Mouse (Mus musculus): ENCODE data around the gene Twf1.

The Twf1 gene

DNA sequence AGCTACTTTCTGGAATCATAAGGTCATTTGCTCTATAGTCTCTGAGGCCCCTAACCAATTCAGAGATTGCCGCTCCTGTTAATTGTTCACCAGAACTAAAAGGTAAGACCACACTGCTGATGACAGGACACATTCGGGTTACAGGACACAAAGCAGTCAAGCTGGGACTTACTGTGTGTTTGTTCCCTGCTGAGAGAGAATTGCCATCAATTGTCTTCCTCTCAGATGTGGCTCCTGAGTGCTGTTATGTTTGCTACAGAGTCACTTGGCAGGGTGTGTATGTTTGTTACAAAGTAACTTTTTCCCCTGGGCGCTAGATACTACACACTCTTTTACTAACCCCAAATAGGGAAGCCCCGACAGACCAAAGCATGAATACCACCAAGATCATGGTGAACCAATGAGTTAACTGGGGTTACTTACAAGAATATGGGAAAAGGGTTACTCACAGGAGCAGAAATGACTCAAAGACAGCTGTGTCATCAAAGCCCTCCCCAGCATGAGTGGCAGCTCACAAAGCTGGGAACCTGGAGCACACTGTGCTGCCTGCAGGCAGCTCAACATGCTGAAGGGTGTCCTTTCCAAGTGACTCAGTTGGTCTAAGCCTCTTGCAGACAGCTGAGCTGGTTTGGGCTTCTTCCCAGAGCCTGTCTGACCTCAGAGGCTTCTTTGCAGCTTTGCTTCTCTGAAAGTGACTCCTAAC is 15.0 kb downstream of the Twf1 start:
- DNase-seq (ENCODE audit: inconsistent age in 2 of 2, low spot score in 1 of 2) = peak; percentile 31 to 57

DNA sequence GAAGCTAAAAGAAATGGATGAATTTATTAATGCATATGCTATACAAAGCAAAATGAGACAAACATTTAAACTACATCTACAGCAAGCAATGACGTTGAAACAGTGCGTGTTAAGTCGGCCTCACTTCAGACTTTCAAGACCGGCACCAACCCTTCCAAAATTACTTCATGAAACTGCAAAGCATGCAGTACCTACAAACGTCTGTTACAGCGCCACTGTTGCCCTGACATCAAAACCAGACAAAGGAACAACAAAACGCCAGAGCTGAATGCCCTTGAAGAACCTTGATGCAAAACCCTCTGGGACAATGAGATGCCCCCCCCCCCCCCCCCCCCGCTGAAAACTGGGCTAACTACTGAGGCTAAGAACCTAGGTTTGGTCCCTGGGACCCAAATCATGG is 16.9 kb downstream of the Twf1 start:
- no peak for DNase-seq (ENCODE audit: inconsistent age in 2 of 2, low spot score in 1 of 2)

DNA sequence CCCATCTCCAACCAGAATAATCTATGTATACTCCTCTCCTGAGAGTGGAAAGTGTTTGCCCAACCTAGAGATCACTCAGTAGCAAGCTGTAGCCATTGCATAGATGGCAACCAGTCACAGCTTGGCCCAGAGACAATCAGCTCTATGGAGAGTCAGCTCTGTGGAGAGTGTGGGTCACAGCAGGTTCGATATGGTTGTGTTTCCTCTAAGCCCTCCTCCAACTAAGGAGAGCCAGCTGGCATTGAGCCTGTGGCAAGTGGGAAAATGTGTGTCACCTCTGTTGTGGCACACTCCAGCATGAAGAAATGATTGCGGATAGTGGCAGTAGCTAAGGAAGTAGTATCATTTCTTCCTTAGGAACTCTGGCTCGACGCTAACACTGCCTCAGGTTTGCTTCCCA is 18.2 kb downstream of the Twf1 start:
- no peak for DNase-seq (ENCODE audit: inconsistent age in 2 of 2, low spot score in 1 of 2)

DNA sequence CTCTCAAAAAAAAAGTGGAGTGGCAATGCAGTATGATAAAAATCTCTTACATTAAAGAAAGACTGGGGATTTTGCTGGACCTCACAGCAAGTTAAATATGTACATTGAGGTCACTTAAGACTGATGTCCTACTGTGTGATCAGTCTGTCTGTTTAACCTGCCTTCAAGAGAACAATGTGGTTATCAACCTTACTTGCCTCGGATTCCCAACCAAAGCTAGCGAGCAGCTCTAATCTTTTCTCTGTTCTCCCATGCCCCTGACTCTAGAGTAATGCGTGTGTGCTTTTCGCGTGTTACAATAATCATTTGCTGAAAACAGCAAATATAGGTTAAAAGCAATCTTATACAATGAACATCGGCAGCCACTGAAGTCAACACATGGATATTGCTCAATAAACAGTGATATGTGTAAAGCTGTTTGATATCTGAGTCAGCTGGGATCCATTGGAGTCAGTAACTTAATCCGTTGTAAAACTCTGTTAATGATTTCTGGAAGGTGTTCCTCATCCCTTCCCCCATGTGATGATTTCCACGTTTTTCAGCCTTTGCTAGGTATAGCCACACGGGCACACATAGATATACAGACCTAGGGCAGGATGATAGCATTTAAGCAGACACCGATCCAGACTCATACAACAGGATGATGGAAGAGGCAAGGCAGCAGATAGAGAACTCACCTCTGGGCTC is 21.1 kb downstream of the Twf1 start:
- no peak for DNase-seq (ENCODE audit: inconsistent age in 2 of 2, low spot score in 1 of 2)

DNA sequence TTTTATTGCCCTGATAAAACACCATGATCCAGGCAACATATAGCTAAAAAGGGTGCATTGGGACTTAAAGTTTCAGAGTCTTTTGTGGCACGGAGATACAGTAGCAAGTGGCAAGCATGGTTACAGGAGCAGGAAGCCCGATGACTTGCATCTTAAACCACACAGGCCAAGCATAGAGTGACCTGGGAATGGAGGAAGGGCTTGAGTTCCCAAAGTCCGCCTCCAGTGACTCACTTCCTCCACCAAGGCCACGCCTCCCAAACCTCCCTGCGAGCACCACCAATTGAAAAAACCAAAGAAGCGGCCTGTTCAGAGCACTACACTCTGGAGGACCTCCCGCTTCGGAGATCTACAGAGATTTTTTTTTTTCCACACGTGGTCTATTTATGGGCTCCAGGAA is 23.8 kb downstream of the Twf1 start:
- no peak for DNase-seq (ENCODE audit: inconsistent age in 2 of 2, low spot score in 1 of 2)

DNA sequence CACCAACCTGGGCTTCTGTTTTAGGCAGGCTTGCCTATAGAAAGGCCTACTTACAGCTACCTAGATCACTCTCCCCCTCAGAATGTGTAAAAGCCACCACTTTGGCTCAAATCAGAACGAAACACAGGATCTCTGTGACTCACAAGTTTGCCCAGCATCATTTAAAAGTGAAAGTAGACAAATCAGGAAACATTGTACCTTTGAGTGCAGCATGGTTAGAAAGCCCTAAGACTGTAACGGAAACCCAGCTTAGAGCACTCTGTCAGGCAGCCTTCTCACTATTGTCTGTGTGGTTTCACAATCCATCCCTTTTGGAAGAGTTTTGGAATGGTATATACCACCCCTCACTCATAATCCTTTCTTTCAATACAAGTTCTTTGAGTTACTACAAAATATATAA is 24.8 kb downstream of the Twf1 start:
- no peak for DNase-seq (ENCODE audit: inconsistent age in 2 of 2, low spot score in 1 of 2)

DNA sequence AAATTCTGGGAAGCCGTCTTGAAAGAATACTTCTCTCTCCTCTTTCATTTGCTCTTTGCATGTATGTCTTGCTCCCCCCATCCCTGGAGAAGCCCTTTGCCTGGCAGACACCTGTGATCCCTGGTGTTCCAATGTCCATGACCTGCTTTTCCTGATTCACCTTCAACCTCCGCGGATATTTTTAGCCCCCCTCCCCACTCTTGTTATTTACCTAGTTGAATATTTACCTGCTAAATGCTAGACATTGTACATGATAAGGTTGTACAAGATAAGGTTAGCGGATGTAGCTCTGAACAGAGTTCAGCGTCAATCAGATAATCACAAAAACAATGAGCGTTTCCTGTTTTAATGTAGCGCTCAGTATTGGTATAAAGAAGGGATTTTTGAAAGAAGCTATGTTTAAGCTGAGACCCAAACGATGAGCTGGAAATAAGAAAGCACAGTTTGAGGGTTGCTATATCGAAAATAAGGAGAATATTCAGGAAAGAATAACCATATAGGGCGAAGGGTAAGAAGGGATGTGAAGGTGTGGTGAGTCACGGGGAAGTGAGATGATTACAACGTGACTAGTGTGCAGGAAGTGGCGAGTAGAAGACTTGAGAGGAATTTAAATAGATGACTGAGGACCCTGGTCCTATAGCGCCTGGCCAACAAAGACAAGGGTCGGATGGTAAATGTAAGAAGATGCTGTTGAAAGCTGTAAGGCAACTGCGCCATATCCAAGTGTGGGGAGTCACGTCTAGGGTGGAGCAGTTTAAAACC is 30.6 kb downstream of the Twf1 start:
- no peak for DNase-seq (ENCODE audit: inconsistent age in 2 of 2, low spot score in 1 of 2)

DNA sequence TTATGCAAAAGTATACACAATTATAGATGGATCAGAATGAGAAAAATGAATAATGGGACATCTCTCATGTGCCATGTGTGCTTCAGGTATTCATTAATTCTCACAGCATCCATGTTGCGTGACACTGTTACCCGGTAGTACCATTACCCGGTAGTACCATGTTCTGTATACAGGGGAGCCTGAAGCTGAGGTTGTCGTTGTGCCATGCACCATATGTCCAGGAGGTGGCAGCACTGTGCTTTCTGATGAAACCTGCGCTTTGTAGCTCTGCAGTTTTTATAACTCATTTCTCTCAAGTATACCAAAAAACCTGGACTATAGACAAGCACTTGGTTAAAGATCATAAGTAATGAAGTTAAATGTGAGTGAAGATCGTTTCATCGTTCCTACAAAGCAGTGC is 32.2 kb downstream of the Twf1 start:
- peak; percentile 80 to 95 for DNase-seq (ENCODE audit: inconsistent age in 2 of 2, low spot score in 1 of 2)

DNA sequence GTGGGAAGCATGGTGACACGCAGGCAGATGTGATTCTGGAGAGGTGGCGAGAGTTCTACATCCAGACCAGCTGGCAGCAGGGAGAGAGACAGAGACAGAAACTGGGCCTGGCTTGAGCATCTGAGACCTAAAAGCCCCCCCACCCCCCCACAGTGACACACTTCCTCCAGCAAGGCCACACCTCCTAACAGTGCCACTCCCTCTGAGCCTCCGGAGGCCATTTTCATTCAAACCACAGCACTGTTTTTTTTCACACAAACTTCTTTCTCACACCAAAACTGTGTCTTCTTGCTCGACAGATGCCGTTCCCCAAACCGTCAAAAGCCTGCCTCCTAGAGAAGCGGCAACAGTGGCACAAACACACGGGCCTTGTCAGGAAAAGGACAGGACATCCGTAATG is 36.2 kb downstream of the Twf1 start:
- DNase-seq (ENCODE audit: inconsistent age in 2 of 2, low spot score in 1 of 2) = no peak

DNA sequence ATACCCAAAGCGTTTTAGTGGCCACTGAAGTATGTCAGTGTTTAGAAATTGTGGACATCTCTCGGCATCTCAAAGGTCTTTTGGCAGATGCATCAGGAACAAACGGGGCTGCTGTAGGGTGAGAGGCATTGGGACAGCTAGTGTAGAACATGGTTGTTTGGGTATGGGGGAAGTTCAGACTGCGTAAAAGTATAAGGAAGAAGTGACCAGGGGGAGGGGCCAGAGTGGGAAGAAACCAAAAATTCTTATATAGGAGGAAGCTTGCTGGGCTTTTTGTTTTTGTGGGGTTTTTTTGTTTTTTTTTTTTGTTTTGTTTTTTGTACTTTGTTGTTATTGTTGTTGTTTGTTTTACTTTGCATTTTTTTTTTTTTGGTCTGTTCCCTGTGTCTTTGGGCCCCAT is 44.8 kb downstream of the Twf1 start:
- no peak for DNase-seq (ENCODE audit: inconsistent age in 2 of 2, low spot score in 1 of 2)

DNA sequence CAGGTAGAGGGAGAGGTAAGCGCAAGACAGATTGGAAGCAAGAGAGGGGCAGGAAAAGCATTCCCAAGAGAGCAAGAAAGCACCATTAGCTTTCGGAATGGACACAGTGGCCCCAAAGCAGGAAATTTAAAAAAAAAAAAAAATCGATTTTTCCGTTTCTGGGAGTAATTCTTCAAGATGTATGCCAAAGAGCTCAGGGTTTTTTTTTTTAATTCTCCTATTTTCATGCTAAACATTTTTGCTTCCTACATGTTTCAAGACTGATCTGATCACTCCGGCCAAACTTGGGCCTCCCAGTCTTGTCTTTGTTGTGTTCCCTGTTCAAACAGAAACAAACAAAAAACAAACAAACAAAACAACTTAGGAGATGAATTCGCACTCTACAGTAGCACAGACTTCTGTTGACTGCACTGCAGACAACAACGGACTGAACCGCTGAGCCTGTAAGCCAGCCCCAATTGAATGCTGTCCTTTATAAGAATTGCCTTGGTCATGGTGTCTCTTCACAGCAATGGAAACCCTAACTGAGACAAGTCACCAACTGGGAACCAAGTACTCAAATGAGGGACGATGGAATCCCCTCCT is 45.5 kb downstream of the Twf1 start:
- no peak for DNase-seq (ENCODE audit: inconsistent age in 2 of 2, low spot score in 1 of 2)

DNA sequence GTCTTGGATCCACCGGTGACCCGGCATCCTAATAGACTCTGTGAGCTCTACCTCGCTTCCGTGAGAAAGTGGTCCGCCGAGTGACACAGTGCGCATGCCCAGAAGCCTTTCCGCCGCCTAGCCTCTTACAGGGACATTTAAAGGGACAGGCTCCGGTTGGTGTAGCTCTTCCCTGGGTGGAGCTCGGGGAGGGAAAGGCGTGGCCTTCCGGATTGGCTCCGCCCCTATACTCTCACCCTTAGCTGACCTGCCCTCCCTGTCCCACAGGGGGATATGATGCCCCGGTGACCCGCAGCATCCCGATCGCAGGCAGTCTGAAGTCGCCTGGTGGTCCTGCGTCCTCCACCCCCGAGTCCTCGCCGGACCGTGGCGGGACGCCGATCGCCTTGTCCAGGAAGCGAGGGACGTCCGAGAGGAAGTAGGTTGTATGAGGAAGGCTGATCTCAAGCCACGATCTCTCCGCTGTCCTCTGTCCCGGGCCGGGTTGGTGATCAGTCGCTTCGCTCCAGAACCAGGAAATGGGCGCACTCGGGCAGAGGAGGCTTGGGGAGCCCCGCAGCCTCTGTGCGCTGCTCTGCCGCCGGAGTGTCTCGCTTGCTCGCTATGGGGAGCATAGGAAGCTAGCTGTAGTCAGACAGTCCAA is 46.2 kb downstream of the Twf1 start, which contains the start of the genes Pus7l and Irak4:
Gene Pus7l (minus strand): TSS at position 139 of the 643 bp plus-strand sequence.
Gene Irak4 (plus strand): TSS at position 235 of the 643 bp plus-strand sequence.
- DNase-seq (ENCODE audit: inconsistent age in 2 of 2, low spot score in 1 of 2) = peak; percentile 95 to 98

DNA sequence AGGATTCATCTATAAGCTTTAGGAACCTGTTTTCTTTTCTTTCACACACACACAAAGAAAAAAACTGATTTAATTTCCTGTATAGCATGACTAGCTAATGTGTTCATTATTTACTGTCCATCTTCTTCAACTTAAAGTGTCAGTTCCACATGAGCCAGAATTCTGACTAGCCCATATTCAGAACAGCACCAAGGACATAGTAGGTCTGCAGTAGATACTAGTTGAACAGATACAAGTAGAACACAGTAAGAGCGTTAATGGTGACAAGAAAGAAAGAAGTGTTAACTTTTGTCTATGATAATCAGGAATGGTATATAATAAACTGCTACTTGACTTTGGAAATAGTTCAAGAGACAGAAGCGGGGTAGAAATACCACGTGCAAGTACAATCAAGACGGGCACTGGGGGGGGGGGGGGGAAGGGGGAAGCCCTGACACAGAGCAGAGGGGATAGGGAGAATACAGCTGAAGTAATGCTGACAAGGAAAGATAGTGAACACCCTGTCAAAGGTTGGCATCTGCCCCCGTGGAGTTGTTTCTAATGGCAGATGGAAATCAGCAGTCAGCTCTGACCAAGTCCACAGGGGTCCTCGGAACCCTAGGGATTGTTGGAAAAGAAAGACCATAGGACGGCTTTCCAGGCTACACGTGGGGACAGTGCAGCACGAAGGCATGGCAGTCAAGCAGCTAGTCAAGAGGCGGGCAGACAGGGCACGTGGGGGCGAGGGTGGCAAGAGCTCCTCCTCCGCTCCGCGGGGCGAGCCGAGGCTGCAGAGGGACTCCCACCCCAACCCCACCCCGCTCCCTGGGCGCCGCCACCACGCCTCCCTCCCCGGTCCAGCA is 46.9 kb downstream of the Twf1 start:
- no peak for DNase-seq (ENCODE audit: inconsistent age in 2 of 2, low spot score in 1 of 2)

DNA sequence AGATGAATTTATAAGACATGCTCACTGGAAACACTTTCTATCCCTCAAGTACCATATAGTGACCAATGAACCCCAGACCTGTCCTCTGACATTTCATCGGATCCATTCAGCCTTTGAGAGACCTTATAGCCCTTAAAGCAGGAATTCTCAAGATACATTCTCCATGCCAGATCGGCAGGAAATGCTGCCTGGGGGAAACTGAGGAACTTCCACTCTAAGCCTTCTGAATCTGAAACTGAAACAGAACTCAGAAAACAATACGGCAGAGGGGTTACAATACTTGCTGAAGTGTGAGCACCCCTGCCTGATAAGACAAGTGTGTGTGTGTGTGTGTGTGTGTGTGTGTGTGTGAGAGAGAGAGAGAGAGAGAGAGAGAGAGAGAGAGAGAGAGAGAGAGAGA is 50.4 kb downstream of the Twf1 start:
- no peak for DNase-seq (ENCODE audit: inconsistent age in 2 of 2, low spot score in 1 of 2)

DNA sequence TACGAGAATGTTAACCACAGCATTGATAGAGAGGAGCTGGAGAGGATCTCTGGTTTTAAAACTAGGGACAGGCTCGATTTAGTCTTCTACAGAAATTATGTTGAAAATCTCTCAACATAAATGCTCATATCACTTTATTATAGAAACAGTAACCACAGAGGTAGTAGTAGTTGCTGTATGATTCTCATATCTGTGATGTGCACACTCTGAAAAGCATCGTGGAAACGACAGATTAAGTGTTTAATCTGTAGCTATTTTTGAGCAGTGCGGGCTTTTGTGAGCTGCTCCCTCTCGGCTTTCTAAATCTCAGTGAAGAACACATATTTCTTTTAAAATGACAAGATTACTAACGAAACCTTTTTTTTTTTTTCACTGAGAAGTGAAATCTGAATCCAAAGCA is 54.2 kb downstream of the Twf1 start:
- no peak for DNase-seq (ENCODE audit: inconsistent age in 2 of 2, low spot score in 1 of 2)

DNA sequence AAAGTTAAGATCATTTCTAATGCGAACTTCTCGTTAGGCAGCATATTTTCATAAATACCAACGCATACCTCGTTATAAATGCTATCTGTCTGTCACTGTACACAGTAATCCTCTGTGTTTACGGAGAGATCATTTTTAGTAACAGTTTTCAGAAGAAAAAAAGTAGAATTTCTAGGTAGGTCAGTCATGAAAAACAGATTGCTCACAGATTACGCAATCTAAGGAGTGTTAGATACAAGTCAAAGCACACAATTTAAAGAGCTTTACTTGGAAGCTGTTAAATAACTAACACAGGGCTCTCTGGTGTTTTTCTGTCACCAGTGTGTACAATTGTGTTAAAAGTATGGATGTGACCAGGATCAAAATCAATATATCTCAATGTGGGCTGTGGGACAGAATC is 56.7 kb downstream of the Twf1 start:
- no peak for DNase-seq (ENCODE audit: inconsistent age in 2 of 2, low spot score in 1 of 2)

DNA sequence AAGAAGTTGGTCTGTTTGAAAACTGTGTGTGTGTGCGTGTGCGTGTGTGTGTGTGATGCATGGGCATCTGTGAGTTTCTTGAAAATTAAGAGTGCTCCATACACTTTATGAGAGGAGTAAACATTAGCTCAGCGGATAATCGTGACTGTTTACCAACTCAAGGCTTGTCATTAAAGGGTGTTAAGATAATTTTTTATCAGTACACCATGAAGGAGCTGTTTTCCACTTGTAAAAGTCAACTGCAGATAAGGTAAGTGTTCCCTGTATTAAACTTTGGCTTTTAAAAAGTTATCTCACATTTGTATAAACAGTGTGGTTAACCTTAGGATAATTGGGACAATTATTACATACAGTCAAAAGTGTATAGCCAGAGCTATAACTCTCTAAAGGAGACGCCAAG is 57.4 kb downstream of the Twf1 start:
- DNase-seq (ENCODE audit: inconsistent age in 2 of 2, low spot score in 1 of 2) = no peak

DNA sequence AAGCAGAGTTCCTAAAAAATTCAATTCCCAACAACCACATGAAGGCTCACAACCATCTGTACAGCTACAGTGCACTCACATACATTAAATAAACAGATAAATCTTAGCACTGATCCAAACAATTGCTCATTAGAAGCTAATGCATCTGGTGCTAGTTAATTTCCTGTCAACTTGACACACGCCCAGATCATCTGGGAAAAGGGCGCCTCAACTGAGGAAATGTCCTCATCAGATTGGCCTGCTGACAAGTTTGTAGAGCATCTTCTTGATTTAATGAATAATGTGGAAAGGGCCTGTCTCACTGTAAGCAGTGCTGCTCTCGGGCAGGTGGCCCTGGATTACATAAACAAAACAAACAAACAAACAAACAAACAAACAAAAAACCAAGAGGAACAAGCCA is 59.2 kb downstream of the Twf1 start:
- DNase-seq (ENCODE audit: inconsistent age in 2 of 2, low spot score in 1 of 2) = no peak

Data from adrenal gland, adult (tissue).